Mouse (Mus musculus) thymus, postnatal 10 days (tissue): ENCODE measurements at regions not wholly inside any gene's neighbourhood (a gene's known extent, or its start where the extent isn't known, plus 50 kb on each side); places are given as distances from the start of the nearest gene placed in this dataset.
A peak's percentile ranks its signal among the peaks of the same experiment; 100 is the strongest.

Experiments used
- DNase-seq, 2 experiments: peaks; one replicate each; pipeline ENCODE4 v3.0.0; 2021; ENCODE audit warnings: low spot score in 2 of 2

GRCm38 (mm10) chr19:26475754-26476153, 129.1 kb upstream of the Smarca2 start:
- no peak for DNase-seq

GRCm38 (mm10) chr19:26478055-26478737, 126.7 kb upstream of the Smarca2 start:
- no peak for DNase-seq

- no peak for DNase-seq
Measured at GRCm38 (mm10) chr19:26484322-26484721, 120.5 kb upstream of the Smarca2 start.

- no peak for DNase-seq
Measured at GRCm38 (mm10) chr19:26492806-26493205, 112.0 kb upstream of the Smarca2 start.

- DNase-seq: no peak
Measured at GRCm38 (mm10) chr19:26501064-26501463, 103.8 kb upstream of the Smarca2 start.

- no peak for DNase-seq
Measured at GRCm38 (mm10) chr19:26504027-26504426, 100.8 kb upstream of the Smarca2 start.

- no peak for DNase-seq
Measured at GRCm38 (mm10) chr19:26506802-26507201, 98.0 kb upstream of the Smarca2 start.

- DNase-seq: no peak
Measured at GRCm38 (mm10) chr19:26507986-26508385, 96.9 kb upstream of the Smarca2 start.

GRCm38 (mm10) chr19:26508616-26509015, 96.2 kb upstream of the Smarca2 start:
- no peak for DNase-seq

GRCm38 (mm10) chr19:26509240-26509639, 95.6 kb upstream of the Smarca2 start:
- no peak for DNase-seq

GRCm38 (mm10) chr19:26510185-26510584, 94.7 kb upstream of the Smarca2 start:
- DNase-seq: no peak

- DNase-seq: peak in 1 of 2 experiments; percentile 4
Measured at GRCm38 (mm10) chr19:26510887-26511286, 94.0 kb upstream of the Smarca2 start.

GRCm38 (mm10) chr19:26511756-26512155, 93.1 kb upstream of the Smarca2 start:
- no peak for DNase-seq

GRCm38 (mm10) chr19:26524583-26524982, 80.3 kb upstream of the Smarca2 start:
- no peak for DNase-seq

GRCm38 (mm10) chr19:26531390-26531789, 73.5 kb upstream of the Smarca2 start:
- no peak for DNase-seq

- no peak for DNase-seq
Measured at GRCm38 (mm10) chr19:26532509-26532908, 72.3 kb upstream of the Smarca2 start.

- DNase-seq: peak in 1 of 2 experiments; percentile 11
Measured at GRCm38 (mm10) chr19:26545671-26546070, 59.2 kb upstream of the Smarca2 start.

GRCm38 (mm10) chr19:26547522-26547921, 57.3 kb upstream of the Smarca2 start:
- DNase-seq: no peak

GRCm38 (mm10) chr19:26548562-26549270, 56.1 kb upstream of the Smarca2 start:
- DNase-seq: no peak

GRCm38 (mm10) chr19:26550299-26550698, 54.6 kb upstream of the Smarca2 start:
- DNase-seq: no peak
